Mouse (Mus musculus) ES-E14 (cell line): ENCODE measurements at regions not wholly inside any gene's neighbourhood (a gene's known extent, or its start where the extent isn't known, plus 50 kb on each side); places are given as distances from the start of the nearest gene placed in this dataset.

Experiments
- CHD2 ChIP-seq: IDR thresholded peaks from 2 replicates; pipeline ENCODE4 v1.6.1; 2014; ENCODE audit warnings: mild to moderate bottlenecking, low read depth, low read length, inconsistent platforms
- HCFC1 ChIP-seq: IDR thresholded peaks from 2 replicates; pipeline ENCODE4 v1.6.1; 2012; ENCODE audit warnings: low read length, inconsistent platforms, borderline replicate concordance; ENCODE audit not compliant: insufficient read depth
- MAFK ChIP-seq: IDR thresholded peaks from 2 replicates; pipeline ENCODE4 v1.6.1; 2014; ENCODE audit warnings: mild to moderate bottlenecking, low read depth, low read length, inconsistent platforms; ENCODE audit not compliant: insufficient read depth
- ZC3H11A ChIP-seq: IDR thresholded peaks from 2 replicates; pipeline ENCODE4 v1.6.1; 2012; ENCODE audit warnings: low read depth, mild to moderate bottlenecking, inconsistent platforms, low read length, borderline replicate concordance
- ZNF384 ChIP-seq: IDR thresholded peaks from 2 replicates; pipeline ENCODE4 v1.6.1; 2012; ENCODE audit warnings: low read depth, low read length, inconsistent platforms

DNA sequence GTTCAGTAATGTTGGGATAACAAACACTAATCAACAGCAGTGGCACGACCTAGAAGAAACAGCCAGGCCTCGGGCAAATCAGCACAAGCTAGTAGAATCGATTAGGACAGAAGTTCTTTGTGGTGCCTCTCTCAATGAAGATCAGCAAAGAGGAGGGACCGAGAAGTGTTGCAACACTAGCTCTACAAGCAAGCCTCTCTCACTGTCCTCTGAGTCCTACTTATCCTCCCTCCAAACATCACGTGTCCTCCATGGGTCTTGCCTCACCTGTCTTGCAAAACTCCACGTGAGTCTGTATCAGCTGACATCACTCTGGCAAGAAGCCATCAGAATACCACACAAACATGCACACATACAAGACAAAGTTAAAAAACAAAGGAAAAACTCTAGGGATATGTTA lies 82.9 kb upstream of the Sipa1l3 start:
- TF ChIP-seq ZC3H11A (no peak), HCFC1 (no peak), MAFK (no peak), CHD2 (no peak), ZNF384 (no peak)
